12 mouse cellular contexts compared by ENCODE assay signal in genomic region chr2:118995919-118996797, GRCm38 (mm10). TPM values are rescaled to one million over a fixed set of nuclear protein-coding genes. Genes with fewer than 3 reads are reported as not detected.
A peak's percentile ranks its signal among the peaks of the same experiment; 100 is the strongest.
DNase-seq lines count a peak whose midpoint lies in the region; ATAC-seq lines count a peak whose summit lies in the region.
"Had no signal": no experiment of that assay in that cellular context is flagged by ENCODE, and none has a peak within 500 bp of the region (broad histone marks: within the 10 kb centered on the region; RNA-seq: fewer than 3 reads in every experiment).

No protein-coding gene starts in this region.

- WGBS in midbrain, embryonic 11.5 days: 46% methylated on average over 16 of the region's 16 CpGs
- 46% methylated on average over 16 of the region's 16 CpGs for WGBS in midbrain, embryonic 10.5 days
- 31% methylated on average over 16 of the region's 16 CpGs for WGBS in forebrain, embryonic 15.5 days
- 30% methylated on average over 16 of the region's 16 CpGs for WGBS in midbrain, embryonic 13.5 days

- no peak for DNase-seq in midbrain, embryonic 11.5 days (ENCODE audit: low spot score, missing footprints)
- DNase-seq in midbrain, embryonic 10.5 days (ENCODE audit: low spot score): no peak
- peak; percentile 61 for DNase-seq in retina, postnatal 1 day
- no peak for DNase-seq in layer of hippocampus, adult 9-11 months
- no peak for DNase-seq in layer of hippocampus, adult 8-10 months (ENCODE audit: low spot score in 2 of 2)
- DNase-seq: cerebellum, adult 9-11 months; heart, adult 2 months; kidney, adult 2 months; liver, embryonic 13.5 days; thymus, postnatal 14 days had no signal

- no peaks in the 10 kb centered on the region for H3K9me3 ChIP-seq in midbrain, embryonic 11.5 days (ENCODE audit: control insufficient read depth, low read length)
- H3K9me3 ChIP-seq in midbrain, embryonic 10.5 days (replicated peaks): no peaks in the 10 kb centered on the region
- no peaks in the 10 kb centered on the region for H3K9me3 ChIP-seq in forebrain, embryonic 15.5 days
- no peaks in the 10 kb centered on the region for H3K9me3 ChIP-seq in midbrain, embryonic 13.5 days
- H3K9me3 ChIP-seq: liver, embryonic 13.5 days had no signal

- H3K27me3 ChIP-seq in midbrain, embryonic 11.5 days (ENCODE audit: control insufficient read depth, insufficient read depth, low read length): no peaks in the 10 kb centered on the region
- H3K27me3 ChIP-seq in midbrain, embryonic 10.5 days (ENCODE audit: low read depth, poor library complexity, severe bottlenecking): peaks cover 39% of the 10 kb centered on the region
- H3K27me3 ChIP-seq in forebrain, embryonic 15.5 days: no peaks in the 10 kb centered on the region
- H3K27me3 ChIP-seq in midbrain, embryonic 13.5 days: 0 out of 2 replicates have a peak, but pooled peaks cover 3% of the 10 kb centered on the region

- peaks cover 8% of the 10 kb centered on the region for H3K4me1 ChIP-seq in midbrain, embryonic 11.5 days (ENCODE audit: control insufficient read depth, insufficient read depth, low read length)
- H3K4me1 ChIP-seq in midbrain, embryonic 10.5 days: peaks cover 29% of the 10 kb centered on the region
- peaks cover 20% of the 10 kb centered on the region for H3K4me1 ChIP-seq in forebrain, embryonic 15.5 days
- H3K4me1 ChIP-seq in midbrain, embryonic 13.5 days (replicated peaks): peaks cover 33% of the 10 kb centered on the region

- 0 out of 2 replicates have a peak, but pooled peaks have one; percentile 54 for ATAC-seq in midbrain, embryonic 11.5 days (ENCODE audit: low FRiP score)
- ATAC-seq in forebrain, embryonic 15.5 days (replicated peaks): peak; percentile 84
- ATAC-seq in midbrain, embryonic 13.5 days: peak; percentile 89

- no peak overlapping the region for H3K4me3 ChIP-seq in midbrain, embryonic 11.5 days (ENCODE audit: low read depth, low read length)
- H3K4me3 ChIP-seq in midbrain, embryonic 10.5 days: no peak overlapping the region
- no peak overlapping the region for H3K4me3 ChIP-seq in forebrain, embryonic 15.5 days
- no peak overlapping the region for H3K4me3 ChIP-seq in midbrain, embryonic 13.5 days (replicated peaks)
- H3K4me3 ChIP-seq: heart, adult 2 months; liver, embryonic 13.5 days had no signal

- H3K4me2 ChIP-seq in midbrain, embryonic 11.5 days: no peak overlapping the region
- H3K4me2 ChIP-seq in forebrain, embryonic 15.5 days (replicated peaks): no peak overlapping the region
- peak overlapping the region; percentile 31 for H3K4me2 ChIP-seq in midbrain, embryonic 13.5 days (replicated peaks)
- H3K4me2 ChIP-seq: liver, embryonic 13.5 days had no signal

- H3K36me3 ChIP-seq in midbrain, embryonic 11.5 days (ENCODE audit: control insufficient read depth, insufficient read depth, low read length): no peaks in the 10 kb centered on the region
- no peaks in the 10 kb centered on the region for H3K36me3 ChIP-seq in midbrain, embryonic 10.5 days
- no peaks in the 10 kb centered on the region for H3K36me3 ChIP-seq in forebrain, embryonic 15.5 days
- no peaks in the 10 kb centered on the region for H3K36me3 ChIP-seq in midbrain, embryonic 13.5 days
- H3K36me3 ChIP-seq: liver, embryonic 13.5 days had no signal

- no peak overlapping the region for H3K27ac ChIP-seq in midbrain, embryonic 11.5 days (ENCODE audit: low read depth, low read length)
- H3K27ac ChIP-seq in midbrain, embryonic 10.5 days (replicated peaks): no peak overlapping the region; the same call in 1 of the 2 replicates
- H3K27ac ChIP-seq in forebrain, embryonic 15.5 days (replicated peaks): peak overlapping the region; percentile 58
- peak overlapping the region; percentile 51 for H3K27ac ChIP-seq in midbrain, embryonic 13.5 days
- H3K27ac ChIP-seq: heart, adult 2 months; liver, embryonic 13.5 days had no signal

- H3K9ac ChIP-seq in midbrain, embryonic 11.5 days (ENCODE audit: low read length): no peak overlapping the region
- no peak overlapping the region for H3K9ac ChIP-seq in forebrain, embryonic 15.5 days (replicated peaks)
- no peak overlapping the region for H3K9ac ChIP-seq in midbrain, embryonic 13.5 days (replicated peaks)
- H3K9ac ChIP-seq: liver, embryonic 13.5 days had no signal

RNA-seq across cellular contexts. Expression of gene Ccdc32, which starts 33.0 kb away (rescaled TPM):
- 25.0 and 25.6 TPM in 2 replicates for polyA plus RNA-seq in midbrain, embryonic 11.5 days (2014; fragmentation: Nextera tagmentation; extraction: Ambion mirVana)
- polyA plus RNA-seq in midbrain, embryonic 10.5 days (2016; fragmentation: Nextera tagmentation; extraction: Ambion mirVana): 21.9 and 22.4 TPM in 2 replicates
- polyA plus RNA-seq in forebrain, embryonic 15.5 days (2015; fragmentation: Nextera tagmentation; extraction: Ambion mirVana): 38.3 and 43.3 TPM in 2 replicates
- 30.7 and 31.9 TPM in 2 replicates for polyA plus RNA-seq in midbrain, embryonic 13.5 days (2015; fragmentation: Nextera tagmentation; extraction: Ambion mirVana)
- 10 to 100 TPM; 45.3 to 60.6 (median 53.9) TPM for total RNA-seq in layer of hippocampus, adult 8-10 months (2022)

RNA-seq across cellular contexts. Expression of gene Rpusd2, which starts 38.4 kb away (rescaled TPM):
- 7.4 and 7.9 TPM in 2 replicates for polyA plus RNA-seq in midbrain, embryonic 11.5 days (2014; fragmentation: Nextera tagmentation; extraction: Ambion mirVana)
- polyA plus RNA-seq in midbrain, embryonic 10.5 days (2016; fragmentation: Nextera tagmentation; extraction: Ambion mirVana): 7.0 and 7.9 TPM in 2 replicates
- polyA plus RNA-seq in forebrain, embryonic 15.5 days (2015; fragmentation: Nextera tagmentation; extraction: Ambion mirVana): 4.6 and 5.4 TPM in 2 replicates
- polyA plus RNA-seq in midbrain, embryonic 13.5 days (2015; fragmentation: Nextera tagmentation; extraction: Ambion mirVana): 5.6 and 5.8 TPM in 2 replicates
- 1 to 10 TPM; 7.4 to 9.4 (median 9.0) TPM for total RNA-seq in layer of hippocampus, adult 8-10 months (2022)

RNA-seq across cellular contexts. Expression of gene Knl1, which starts 50.8 kb away (rescaled TPM):
- polyA plus RNA-seq in midbrain, embryonic 11.5 days (2014; fragmentation: Nextera tagmentation; extraction: Ambion mirVana): 45.5 and 46.4 TPM in 2 replicates
- polyA plus RNA-seq in midbrain, embryonic 10.5 days (2016; fragmentation: Nextera tagmentation; extraction: Ambion mirVana): 63.9 and 68.4 TPM in 2 replicates
- 29.3 and 33.4 TPM in 2 replicates for polyA plus RNA-seq in forebrain, embryonic 15.5 days (2015; fragmentation: Nextera tagmentation; extraction: Ambion mirVana)
- polyA plus RNA-seq in midbrain, embryonic 13.5 days (2015; fragmentation: Nextera tagmentation; extraction: Ambion mirVana): 26.6 and 30.8 TPM in 2 replicates
- total RNA-seq in layer of hippocampus, adult 8-10 months (2022): under 1 TPM in 3 of 4 experiments, not detected in 1; 0.14 to 0.48 (median 0.29) TPM

Comparison
In these comparisons a context has a peak if more than half of its experiments do, and no peak if none do; other contexts are left out.
1. H3K27ac ChIP-seq: peak in forebrain, embryonic 15.5 days (single experiment) and midbrain, embryonic 13.5 days (single experiment); none in midbrain, embryonic 11.5 days (single experiment) and midbrain, embryonic 10.5 days (single experiment).
2. Peak in every context shown above with its lines, with median percentiles within 50 percentile points of each other: ATAC-seq.